Mouse (Mus musculus) megakaryocyte, embryonic 14.5 days (primary cell): ENCODE results near the gene Isg20l2.

Experiments used
- FLI1 ChIP-seq: IDR thresholded peaks from 2 replicates; pipeline ENCODE4 v1.6.1; 2012; ENCODE audit warnings: low read length, inconsistent platforms, mixed read lengths
- GATA1 ChIP-seq: IDR thresholded peaks from 3 replicates; pipeline ENCODE4 v1.6.1; 2012; ENCODE audit warnings: mixed read lengths, low read length, inconsistent platforms, borderline replicate concordance

- no peak for TF ChIP-seq FLI1
- TF ChIP-seq GATA1: no peak
Measured at GRCm38 (mm10) chr3:87927452-87927851, 2.7 kb upstream of the Isg20l2 start.
